Mouse (Mus musculus): ENCODE data around the gene Maz.

GRCm38 (mm10) chr7:127031244-127031643, 4.4 kb upstream of the Maz start:
- no peak for TF ChIP-seq CTCF (IDR thresholded peaks at IDR 0.05; ENCODE audit: low read depth)
- no peak for TF ChIP-seq EP300 (optimal IDR thresholded peaks at IDR 0.05)

Measured in stomach, postnatal 0 days (tissue).